Mouse (Mus musculus) urinary bladder, postnatal 14 days (tissue): ENCODE results near the gene Mapk14.
"Not testable (repeated sequence)": the region's sequence is repeated elsewhere in the genome, so short reads cannot be mapped to it uniquely, and the experiment has no call there.

Experiments
- DNase-seq: peaks from one replicate; pipeline ENCODE4 v3.0.0; 2021; ENCODE audit warnings: low spot score

Mapk14 gene

GRCm38 (mm10) chr17:28743145-28743866 is 52.2 kb downstream of the Mapk14 start:
- no peak for DNase-seq

GRCm38 (mm10) chr17:28743916-28744315 is 52.8 kb downstream of the Mapk14 start:
- no peak for DNase-seq

GRCm38 (mm10) chr17:28745773-28746172 is 54.6 kb downstream of the Mapk14 start:
- DNase-seq = no peak

- DNase-seq = no peak
Measured at GRCm38 (mm10) chr17:28748001-28748400, 56.9 kb downstream of the Mapk14 start.

- DNase-seq = no peak
Measured at GRCm38 (mm10) chr17:28750580-28750979, 59.5 kb downstream of the Mapk14 start.

GRCm38 (mm10) chr17:28756447-28756846 is 65.3 kb downstream of the Mapk14 start:
- DNase-seq = no peak

- DNase-seq = no peak
Measured at GRCm38 (mm10) chr17:28757470-28757869, 66.3 kb downstream of the Mapk14 start.

- no peak for DNase-seq
Measured at GRCm38 (mm10) chr17:28760736-28761312, 69.7 kb downstream of the Mapk14 start.

- DNase-seq = peak; percentile 84
Measured at GRCm38 (mm10) chr17:28761871-28762270, 70.7 kb downstream of the Mapk14 start.

GRCm38 (mm10) chr17:28766203-28766602 is 75.1 kb downstream of the Mapk14 start:
- DNase-seq = no peak

GRCm38 (mm10) chr17:28766781-28767515 is 75.8 kb downstream of the Mapk14 start:
- no peak for DNase-seq

- DNase-seq = peak; percentile 50
Measured at GRCm38 (mm10) chr17:28769121-28769874, 78.2 kb downstream of the Mapk14 start, which contains the start of gene Mapk13. Gene Mapk13, plus strand, starts transcription at chr17:28769297.

- peak; percentile 52 for DNase-seq
Measured at GRCm38 (mm10) chr17:28769875-28770421, 78.8 kb downstream of the Mapk14 start.

GRCm38 (mm10) chr17:28771289-28771688 is 80.2 kb downstream of the Mapk14 start:
- no peak for DNase-seq

GRCm38 (mm10) chr17:28774303-28774702 is 83.2 kb downstream of the Mapk14 start:
- DNase-seq = not testable (repeated sequence)

- DNase-seq = no peak
Measured at GRCm38 (mm10) chr17:28775161-28775560, 84.0 kb downstream of the Mapk14 start.

GRCm38 (mm10) chr17:28776817-28777216 is 85.7 kb downstream of the Mapk14 start:
- DNase-seq = no peak

GRCm38 (mm10) chr17:28777231-28778005 is 86.3 kb downstream of the Mapk14 start:
- DNase-seq = no peak

GRCm38 (mm10) chr17:28779735-28780134 is 88.6 kb downstream of the Mapk14 start:
- DNase-seq = no peak

- no peak for DNase-seq
Measured at GRCm38 (mm10) chr17:28780836-28781235, 89.7 kb downstream of the Mapk14 start.
